Mouse (Mus musculus): ENCODE measurements around the gene Xrra1. TPM values are rescaled to one million over a fixed set of nuclear protein-coding genes. Genes with fewer than 3 reads are reported as not detected.

Gene Xrra1
- total RNA-seq, 2 experiments from 2014 or later: not detected

DNA sequence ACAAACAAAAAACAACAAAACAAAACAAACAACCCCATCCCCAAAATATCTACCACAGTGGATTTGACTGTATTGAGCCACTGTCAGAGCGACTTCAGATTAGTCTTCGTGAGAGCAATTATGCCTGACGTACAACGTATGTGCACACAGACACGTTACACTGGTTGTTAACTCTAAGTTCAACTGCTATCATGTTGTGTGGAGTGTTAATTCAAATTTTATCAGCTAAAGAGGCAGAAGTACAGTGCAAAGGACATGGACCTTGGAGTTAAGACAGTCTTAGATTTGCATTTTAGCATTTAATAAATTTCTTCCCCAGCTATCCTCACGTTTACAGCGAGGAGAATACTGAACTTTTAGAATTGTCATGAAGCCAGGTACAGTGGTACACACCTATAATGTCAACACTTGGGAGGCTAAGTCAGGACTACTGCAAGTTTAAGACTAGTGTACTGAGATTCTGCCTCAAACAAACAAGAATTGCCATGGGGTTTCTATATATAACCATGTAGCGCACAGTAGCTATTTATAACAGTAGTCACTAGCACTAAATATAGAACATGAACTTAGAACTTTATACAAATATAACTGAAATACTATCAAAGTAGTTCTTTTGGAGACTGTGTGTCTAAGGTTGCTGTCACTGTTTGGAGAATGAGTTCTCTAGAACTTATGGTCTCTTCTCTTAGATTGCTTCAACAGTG lies 13.2 kb upstream of the Xrra1 start:
- no peak for DNase-seq

DNA sequence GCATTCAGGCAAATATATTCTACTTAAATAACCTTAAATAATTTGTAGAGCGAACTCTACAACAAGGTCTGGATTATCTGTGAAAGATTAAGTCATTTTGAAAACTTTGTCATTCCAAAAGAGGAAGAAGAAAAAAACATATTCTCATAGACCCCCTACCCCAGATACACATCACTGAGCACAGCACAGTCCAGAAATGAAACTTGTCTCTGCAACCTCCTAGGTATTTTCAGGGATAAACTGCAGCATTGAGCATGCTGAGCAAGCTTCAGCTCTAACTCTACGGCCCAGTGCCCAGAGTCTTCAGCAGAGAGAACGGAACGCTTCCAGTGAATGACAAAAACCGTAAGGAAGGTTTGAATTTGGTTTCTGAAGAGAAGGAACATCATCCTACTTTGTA lies 8.4 kb upstream of the Xrra1 start:
- intact Hi-C loops (cut with DNase I): no loop called here
- no peak for DNase-seq

More for the DNA sequence above, 13.2 kb upstream of the Xrra1 start:
- intact Hi-C loops (cut with DNase I): no loop called here

DNA sequence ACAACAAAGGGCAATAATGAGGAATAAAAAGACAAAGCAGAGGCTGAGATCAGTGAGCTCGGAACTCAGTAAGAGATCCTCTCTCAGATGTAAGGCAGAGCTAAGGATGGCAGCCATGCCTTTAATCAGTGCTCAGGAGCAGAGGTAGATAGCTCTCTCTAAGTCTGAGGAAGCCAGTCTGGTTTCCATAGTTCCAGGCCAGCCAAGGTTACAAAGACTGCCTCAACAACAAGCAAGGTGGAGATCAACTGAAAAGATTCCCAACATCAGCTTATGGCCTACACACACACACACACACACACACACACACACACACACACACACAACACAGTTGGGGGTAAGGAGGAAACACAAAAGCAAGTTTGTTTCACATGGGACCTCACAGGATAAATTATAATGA lies 7.8 kb upstream of the Xrra1 start:
- intact Hi-C loops (cut with DNase I): no loop called here
- DNase-seq: no peak

DNA sequence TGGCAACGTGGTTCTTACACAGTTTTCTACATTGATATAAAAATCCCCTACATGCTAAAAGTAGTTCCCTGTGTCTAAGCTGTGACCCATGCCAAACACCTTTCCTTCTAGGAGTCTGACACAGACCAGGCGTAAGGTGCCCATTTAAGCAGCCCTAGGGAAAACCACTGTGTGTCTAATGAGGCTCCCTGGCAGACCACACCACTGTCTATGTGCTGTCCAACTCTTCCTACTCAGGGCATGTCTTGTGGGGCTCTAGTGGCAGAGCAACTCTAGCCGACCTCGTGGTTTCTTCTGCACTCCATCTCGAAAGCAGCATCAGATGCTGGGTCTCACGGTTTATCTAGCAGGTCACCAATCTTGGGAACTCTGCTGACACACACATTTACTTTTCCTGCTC lies 7.3 kb upstream of the Xrra1 start:
- intact Hi-C loops (cut with DNase I): no loop called here
- no peak for DNase-seq

GRCm38 (mm10) chr7:99853350-99853749 lies 5.6 kb upstream of the Xrra1 start:
- no peak for DNase-seq
- intact Hi-C loops (cut with DNase I): no loop called here

GRCm38 (mm10) chr7:99854311-99854710 lies 4.6 kb upstream of the Xrra1 start:
- DNase-seq: no peak
- intact Hi-C loops (cut with DNase I): no loop called here

DNA sequence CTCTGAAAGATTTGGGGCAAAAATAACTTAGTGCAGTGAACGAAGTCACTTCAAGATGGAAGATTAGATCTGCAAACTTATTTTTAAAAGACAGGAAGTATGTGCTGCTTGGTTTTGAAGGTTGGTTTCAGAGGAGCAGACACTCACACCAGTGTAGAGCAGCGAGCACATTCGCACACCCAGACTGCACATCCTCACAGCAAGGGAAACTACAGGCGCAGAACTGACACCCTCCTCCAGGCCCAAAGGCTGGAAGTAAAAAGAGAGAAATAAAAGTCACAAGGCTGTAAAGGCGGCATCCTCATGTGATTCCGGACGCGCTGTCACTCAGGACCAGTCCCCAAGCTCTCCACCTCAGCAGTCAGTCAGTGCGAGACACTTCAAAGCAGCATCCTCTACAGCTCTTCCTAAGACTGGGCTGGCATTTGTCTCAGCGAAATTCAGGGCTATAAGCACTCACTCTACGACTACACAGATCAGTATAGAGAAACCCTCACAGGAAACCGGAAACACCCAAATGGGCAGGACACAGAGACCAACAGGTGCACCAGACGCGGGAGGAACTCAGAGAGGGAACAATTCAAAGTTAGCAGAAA lies 2.6 kb upstream of the Xrra1 start:
- intact Hi-C loops (cut with DNase I): no loop called here
- no peak for DNase-seq

DNA sequence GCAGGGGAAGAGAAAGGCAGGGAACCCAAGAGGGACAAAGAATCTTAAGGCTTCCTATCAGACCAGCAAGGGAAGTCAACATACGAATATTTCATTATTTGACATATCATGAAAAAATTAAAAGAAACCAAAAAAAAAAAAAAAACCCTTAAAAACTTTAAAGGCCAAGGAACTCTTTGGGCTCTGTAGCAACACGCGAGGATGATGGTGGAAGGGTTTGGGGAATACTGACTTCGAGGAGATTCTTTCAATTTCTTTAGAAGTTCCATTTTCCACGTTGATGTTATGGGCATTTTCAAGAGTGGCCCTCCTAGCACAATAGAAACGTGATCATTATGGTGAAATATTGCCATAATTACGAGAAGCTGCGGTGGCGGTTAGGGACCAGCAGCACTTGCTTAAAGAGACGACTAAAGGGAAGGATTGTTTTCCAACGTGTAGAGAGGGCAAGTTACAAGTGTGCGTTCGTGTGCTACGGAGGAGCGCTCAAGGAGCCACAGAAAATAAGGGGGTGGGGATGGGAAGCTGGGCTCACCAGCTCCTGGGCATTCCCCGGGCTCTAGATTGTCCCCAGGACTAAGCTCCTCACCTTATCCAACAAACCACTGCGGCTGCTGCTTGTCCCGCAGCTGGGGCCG lies 622 bp upstream of the Xrra1 start:
- DNase-seq: no peak
- intact Hi-C loops (cut with DNase I): loop anchor here (2.0 kb wide), 1 partner anchor 29 kb away; the partner anchor contains the start of gene Neu3

DNA sequence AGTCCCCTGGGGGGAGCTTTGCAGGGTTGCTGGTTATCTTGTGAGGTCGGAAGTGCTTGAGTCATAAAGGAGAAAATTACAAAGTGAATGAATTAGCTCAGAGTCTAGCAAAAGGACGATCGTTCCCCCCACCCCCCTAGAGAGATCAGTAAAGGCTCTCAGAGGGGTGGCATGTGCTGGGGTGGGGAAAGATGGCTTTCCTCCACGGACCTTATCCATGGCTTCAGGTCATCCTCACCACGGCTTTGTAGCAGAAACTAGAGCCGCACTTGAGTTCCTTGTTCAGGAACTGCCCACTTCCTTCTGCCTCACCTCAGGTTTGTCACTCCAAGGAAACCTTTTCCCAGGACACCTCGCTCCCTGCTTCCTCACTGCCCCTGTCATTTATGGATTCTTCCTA lies 4.4 kb downstream of the Xrra1 start, which contains the start of gene Spcs2:
Gene Spcs2, minus strand, starts transcription at position 101 of the 400 bp plus-strand sequence.
- no peak for DNase-seq

DNA sequence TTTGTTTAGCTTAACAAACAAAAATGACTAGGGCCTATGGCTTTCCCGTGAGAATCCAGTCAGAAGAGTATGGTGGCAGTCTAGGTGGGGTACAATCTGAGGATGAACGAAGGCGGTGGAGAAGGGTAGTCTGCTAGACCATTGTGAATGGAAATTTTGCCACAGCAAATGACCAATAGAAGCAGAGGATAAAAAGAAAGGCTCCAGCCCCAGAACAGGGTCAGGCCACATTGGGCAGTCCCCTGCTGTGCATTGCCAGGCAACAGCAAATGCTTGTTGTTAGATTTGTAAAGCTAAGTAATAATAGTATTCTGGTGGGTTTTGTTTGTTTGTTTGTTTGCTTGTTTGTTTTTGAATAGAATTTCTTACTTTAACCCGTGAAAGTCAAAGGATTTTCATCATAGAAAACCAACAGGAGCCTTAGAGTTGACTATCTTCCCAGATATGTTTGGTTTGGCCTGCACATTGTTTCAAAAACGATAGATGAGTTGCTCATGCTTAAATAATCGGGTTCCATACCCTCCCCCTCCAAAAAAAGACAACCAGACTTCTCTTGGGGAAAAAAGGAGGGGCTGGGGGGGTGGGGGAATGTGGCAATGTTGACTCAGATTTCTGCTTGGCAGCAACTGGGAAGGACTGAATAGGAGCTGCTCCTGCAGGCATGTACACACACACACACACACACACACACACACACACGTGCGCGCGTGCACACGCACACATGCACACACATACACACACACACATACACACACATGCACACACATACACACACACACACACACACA lies 5.5 kb downstream of the Xrra1 start:
- DNase-seq: no peak
- intact Hi-C loops (cut with DNase I): loop anchor here (5.0 kb wide), 1 partner anchor 382 kb away; the partner anchor contains the start of gene Rps3

More for the DNA sequence above, 4.4 kb downstream of the Xrra1 start, which contains the start of gene Spcs2:
- intact Hi-C loops (cut with DNase I): loop anchor here (5.0 kb wide), 1 partner anchor 381 kb away; the partner anchor contains the start of gene Rps3

DNA sequence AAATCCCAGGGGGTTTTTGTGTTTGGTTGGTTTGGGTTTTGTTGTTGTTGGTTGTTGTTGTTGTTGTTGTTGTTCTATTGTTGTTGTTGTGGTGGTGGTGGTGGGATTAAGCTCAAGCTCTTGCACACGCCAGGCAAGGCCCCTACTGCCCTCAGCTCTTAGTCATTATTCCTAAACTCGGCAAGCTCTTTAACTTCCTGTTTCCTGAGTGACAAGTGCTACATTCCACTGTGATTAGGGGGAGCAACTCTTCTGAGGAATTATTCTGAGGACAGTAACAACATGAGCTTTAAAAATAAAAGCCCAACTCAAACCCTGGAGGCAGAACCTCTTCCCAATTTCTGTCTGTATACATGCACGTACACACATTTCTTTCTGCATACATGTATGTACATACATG lies 6.3 kb downstream of the Xrra1 start:
- intact Hi-C loops (cut with DNase I): no loop called here

GRCm38 (mm10) chr7:99869296-99869695 lies 10.4 kb downstream of the Xrra1 start:
- intact Hi-C loops (cut with DNase I): no loop called here
- no peak for DNase-seq

More for the DNA sequence above, 6.3 kb downstream of the Xrra1 start:
- no peak for DNase-seq

- intact Hi-C loops (cut with DNase I): loop anchor here (2.0 kb wide), 1 partner anchor 61 kb away; no protein-coding TSS in a partner anchor
These were observed 15.0 kb downstream of the Xrra1 start for GRCm38 (mm10) chr7:99873965-99874364.

DNA sequence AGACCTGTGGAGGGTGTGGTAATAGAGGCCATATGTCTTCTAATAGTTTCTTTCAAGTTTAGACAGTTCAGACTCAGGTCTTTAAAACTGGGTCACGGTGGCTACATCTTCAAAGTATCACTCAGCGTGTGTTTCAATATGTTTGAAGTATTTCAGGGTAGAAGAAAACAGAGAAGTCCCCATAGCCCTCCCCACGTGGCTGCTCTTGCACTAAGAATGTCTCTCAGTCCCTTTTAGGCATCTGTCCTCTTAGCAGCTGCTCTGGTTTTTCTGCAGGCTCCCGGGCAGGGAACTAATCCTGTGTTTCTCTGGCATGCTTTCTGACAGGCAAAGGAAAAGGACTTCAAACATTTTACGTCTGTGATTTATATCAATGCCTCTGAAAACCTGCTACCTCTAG lies 17.0 kb downstream of the Xrra1 start:
- intact Hi-C loops (cut with DNase I): loop anchor here (1.0 to 5.0 kb wide), 6 partner anchors 49 to 374 kb away; partner anchors contain the start of genes Neu3 and Slco2b1
- DNase-seq: no peak

More at GRCm38 (mm10) chr7:99873965-99874364, 15.0 kb downstream of the Xrra1 start:
- no peak for DNase-seq

DNA sequence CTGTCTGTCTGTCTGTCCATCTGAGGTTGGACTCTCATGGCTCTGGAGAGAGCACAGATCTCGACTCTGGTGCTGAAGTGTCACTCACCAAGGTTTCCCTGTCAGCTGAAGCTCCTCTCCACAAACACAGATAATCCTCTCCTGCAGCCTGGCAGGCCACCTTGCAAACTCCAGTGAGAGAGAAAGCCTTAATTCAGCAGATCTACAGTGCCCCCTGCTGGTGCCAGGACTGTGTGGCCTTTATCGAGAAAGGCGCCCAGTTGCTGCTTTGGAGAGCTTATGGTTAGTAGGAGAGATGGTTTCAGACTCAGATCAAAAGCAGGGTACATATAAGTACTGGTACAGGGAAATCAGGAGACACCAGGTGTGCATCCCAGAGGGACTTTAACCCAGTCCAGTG lies 17.4 kb downstream of the Xrra1 start:
- DNase-seq: peak; percentile 81 to 84
- intact Hi-C loops (cut with DNase I): loop anchor here (1.0 to 5.0 kb wide), 6 partner anchors 49 to 374 kb away; partner anchors contain the start of genes Neu3 and Slco2b1

DNA sequence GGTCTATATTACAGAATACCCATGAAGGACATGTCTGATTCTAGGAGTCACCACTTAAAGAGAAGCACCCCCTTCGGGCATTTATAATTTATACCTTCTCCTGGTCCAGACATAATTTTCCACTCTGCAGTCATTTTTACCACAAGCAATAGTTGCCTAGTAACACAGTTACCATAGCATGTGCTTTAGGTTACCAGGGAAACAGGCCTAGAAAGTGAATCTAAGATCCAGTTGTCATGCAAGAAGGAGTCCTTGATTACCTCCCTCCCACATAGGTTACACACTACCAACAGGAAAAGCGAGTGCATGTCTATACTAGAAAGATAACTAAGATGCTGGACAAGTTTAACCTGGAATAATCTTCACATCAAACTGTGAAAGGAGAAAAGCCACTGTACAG lies 19.3 kb downstream of the Xrra1 start:
- intact Hi-C loops (cut with DNase I): loop anchor here (5.0 kb wide), 4 partner anchors 51 to 376 kb away; partner anchors contain the start of genes Neu3 and Slco2b1
- DNase-seq: no peak

DNA sequence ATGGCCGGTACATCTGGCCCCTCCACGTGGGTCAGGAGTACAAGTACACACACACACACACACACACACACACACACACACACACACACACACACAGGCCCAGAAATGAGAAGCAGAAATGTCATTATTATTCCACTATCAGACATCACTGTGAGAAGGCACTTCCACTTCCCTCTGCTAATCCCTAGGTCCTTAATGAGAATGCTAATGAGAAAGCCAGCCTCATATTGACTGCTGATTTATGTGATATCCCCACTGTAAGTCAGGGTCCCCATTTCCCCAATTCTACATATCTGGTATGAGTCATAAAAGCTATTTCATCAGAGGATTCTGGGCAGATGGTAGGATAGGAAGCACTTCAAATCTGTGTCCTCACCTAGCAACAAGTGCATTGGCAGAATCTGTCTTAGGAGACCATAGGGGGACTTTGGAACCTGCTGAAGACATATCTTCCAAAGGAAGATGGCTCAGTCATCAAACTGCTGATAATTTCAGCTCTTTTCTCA lies 28.4 kb downstream of the Xrra1 start:
- intact Hi-C loops (cut with DNase I): no loop called here
- no peak for DNase-seq

- intact Hi-C loops (cut with DNase I): no loop called here
- no peak for DNase-seq
These were observed 28.8 kb downstream of the Xrra1 start for GRCm38 (mm10) chr7:99887743-99888142.

- DNase-seq: no peak
These were observed 30.4 kb downstream of the Xrra1 start for GRCm38 (mm10) chr7:99889175-99889880.

More at GRCm38 (mm10) chr7:99889175-99889880, 30.4 kb downstream of the Xrra1 start:
- intact Hi-C loops (cut with DNase I): no loop called here
